Mouse (Mus musculus) heart, postnatal 14 days (tissue): ENCODE measurements at regions not wholly inside any gene's neighbourhood (a gene's known extent, or its start where the extent isn't known, plus 50 kb on each side); places are given as distances from the start of the nearest gene placed in this dataset.
A peak's percentile ranks its signal among the peaks of the same experiment; 100 is the strongest.

ENCODE experiments used
- DNase-seq, 2 experiments: peaks; one replicate each; pipeline ENCODE4 v3.0.0; 2021 to 2022
- intact Hi-C: fragments of 180-260 bp; cut with DNase I; formaldehyde crosslinking; loops from one replicate; pipeline ENCODE4 v1.15.1; 2025

GRCm38 (mm10) chr17:31775966-31776365 lies 79.6 kb downstream of the Sik1 start:
- DNase-seq: no peak
- intact Hi-C loops: no loop called here

- peak; percentile 39 to 58 for DNase-seq
- intact Hi-C loops: no loop called here
Measured at GRCm38 (mm10) chr17:31776949-31777607, 78.5 kb downstream of the Sik1 start.

- no peak for DNase-seq
- intact Hi-C loops: no loop called here
Measured at GRCm38 (mm10) chr17:31777751-31778150, 77.9 kb downstream of the Sik1 start.

GRCm38 (mm10) chr17:31779466-31779865 lies 76.1 kb downstream of the Sik1 start:
- no peak for DNase-seq
- intact Hi-C loops: no loop called here

- intact Hi-C loops: no loop called here
- peak in 1 of 2 experiments; percentile 28 for DNase-seq
Measured at GRCm38 (mm10) chr17:31782251-31782650, 73.4 kb downstream of the Sik1 start.

- intact Hi-C loops: no loop called here
- DNase-seq: no peak
Measured at GRCm38 (mm10) chr17:31783071-31783470, 72.5 kb downstream of the Sik1 start.

GRCm38 (mm10) chr17:31788316-31788715 lies 67.3 kb downstream of the Sik1 start:
- peak; percentile 42 to 48 for DNase-seq
- intact Hi-C loops: no loop called here

GRCm38 (mm10) chr17:31789068-31789583 lies 66.5 kb downstream of the Sik1 start:
- intact Hi-C loops: no loop called here

GRCm38 (mm10) chr17:31789906-31790279 lies 65.7 kb downstream of the Sik1 start:
- peak in 1 of 2 experiments; percentile 53 for DNase-seq
- intact Hi-C loops: loop anchor here (2.0 kb wide), 1 partner anchor 65 kb away; the partner anchor contains the start of gene Sik1

More at GRCm38 (mm10) chr17:31789068-31789583, 66.5 kb downstream of the Sik1 start:
- DNase-seq: no peak

GRCm38 (mm10) chr17:31790280-31791063 lies 65.1 kb downstream of the Sik1 start:
- DNase-seq: peak; percentile 62 to 70
- intact Hi-C loops: loop anchor here (2.0 kb wide), 1 partner anchor 64 kb away; the partner anchor contains the start of gene Sik1

GRCm38 (mm10) chr17:31791656-31792055 lies 63.9 kb downstream of the Sik1 start:
- intact Hi-C loops: loop anchor here (2.0 kb wide), 1 partner anchor 63 kb away; the partner anchor contains the start of gene Sik1

GRCm38 (mm10) chr17:31793040-31793439 lies 62.6 kb downstream of the Sik1 start:
- no peak for DNase-seq
- intact Hi-C loops: no loop called here

More at GRCm38 (mm10) chr17:31791656-31792055, 63.9 kb downstream of the Sik1 start:
- no peak for DNase-seq

- intact Hi-C loops: no loop called here
- peak; percentile 41 to 53 for DNase-seq
Measured at GRCm38 (mm10) chr17:31793521-31793920, 62.1 kb downstream of the Sik1 start.

- no peak for DNase-seq
- intact Hi-C loops: no loop called here
Measured at GRCm38 (mm10) chr17:31793964-31794363, 61.6 kb downstream of the Sik1 start.
